Mouse (Mus musculus): ENCODE results near the gene Stk19. TPM values are rescaled to one million over a fixed set of nuclear protein-coding genes. Genes with fewer than 3 reads are reported as not detected.

Stk19 gene
- total and polyA plus RNA-seq, 3 experiments: 8.5 to 17.3 (median 9.5) TPM

- Histone ChIP-seq H3K27ac (no peak within 1 kb of the TSS), H3K4me1 (ENCODE audit: control insufficient read depth, insufficient read depth, low read length) (no peaks in the 10 kb centered on the region), H3K27me3 (ENCODE audit: control insufficient read depth, insufficient read depth, low read length) (no peaks in the 10 kb centered on the region), H3K36me3 (ENCODE audit: control insufficient read depth, insufficient read depth, low read length) (no peaks in the 10 kb centered on the region), H3K4me3 (no peak within 1 kb of the TSS), H3K9ac (ENCODE audit: low read depth, low read length) (no peak within 1 kb of the TSS; the same call in 1 of the 2 replicates), H3K79me2 (replicated peaks; ENCODE audit: control insufficient read depth, insufficient read depth, low read length) (no peaks in the 10 kb centered on the region)
- TF ChIP-seq EP300 (IDR thresholded peaks at IDR 0.05; ENCODE audit: insufficient read depth, low read depth, low read length): no peak
- intact Hi-C loops (cut with DNase I): no loop called here
- WGBS: 54% methylated on average over 11 of the region's 11 CpGs
- DNase-seq: no peak
Measured at GRCm38 (mm10) chr17:34879336-34879879, 42.7 kb upstream of the Stk19 start, which contains the start of gene Zbtb12. TSS of gene Zbtb12 (plus strand) at chr17:34879483.

GRCm38 (mm10) chr17:34874321-34874720, 37.6 kb upstream of the Stk19 start:
- no peak overlapping the region for H3K4me3 ChIP-seq
- intact Hi-C loops (cut with DNase I): no loop called here
- no peaks in the 10 kb centered on the region for H3K27me3 ChIP-seq (ENCODE audit: control insufficient read depth, insufficient read depth, low read length)
- TF ChIP-seq POLR2A (IDR thresholded peaks at IDR 0.05; ENCODE audit: insufficient read depth, low read depth, low read length) (no peak), CTCF (IDR thresholded peaks at IDR 0.05) (no peak), EP300 (IDR thresholded peaks at IDR 0.05; ENCODE audit: insufficient read depth, low read depth, low read length) (no peak)
- no peak overlapping the region for H3K9ac ChIP-seq (ENCODE audit: low read depth, low read length)
- H3K79me2 ChIP-seq (replicated peaks; ENCODE audit: control insufficient read depth, insufficient read depth, low read length): no peaks in the 10 kb centered on the region
- no peak for DNase-seq
- H3K36me3 ChIP-seq (ENCODE audit: control insufficient read depth, insufficient read depth, low read length): no peaks in the 10 kb centered on the region
- 87% methylated on average over 6 of the region's 6 CpGs for WGBS
- H3K27ac ChIP-seq: no peak overlapping the region
- no peaks in the 10 kb centered on the region for H3K4me1 ChIP-seq (ENCODE audit: control insufficient read depth, insufficient read depth, low read length)

GRCm38 (mm10) chr17:34865981-34866380, 29.2 kb upstream of the Stk19 start:
- Histone ChIP-seq H3K4me3 (no peak overlapping the region), H3K9ac (ENCODE audit: low read depth, low read length) (no peak overlapping the region), H3K36me3 (ENCODE audit: control insufficient read depth, insufficient read depth, low read length) (no peaks in the 10 kb centered on the region), H3K4me1 (ENCODE audit: control insufficient read depth, insufficient read depth, low read length) (no peaks in the 10 kb centered on the region), H3K27ac (no peak overlapping the region), H3K79me2 (replicated peaks; ENCODE audit: control insufficient read depth, insufficient read depth, low read length) (no peaks in the 10 kb centered on the region), H3K27me3 (ENCODE audit: control insufficient read depth, insufficient read depth, low read length) (no peaks in the 10 kb centered on the region)
- intact Hi-C loops (cut with DNase I): no loop called here
- TF ChIP-seq POLR2A (IDR thresholded peaks at IDR 0.05; ENCODE audit: insufficient read depth, low read depth, low read length) (no peak), EP300 (IDR thresholded peaks at IDR 0.05; ENCODE audit: insufficient read depth, low read depth, low read length) (no peak), CTCF (IDR thresholded peaks at IDR 0.05) (no peak)
- DNase-seq: no peak
- WGBS: 48% methylated on average over 7 of the region's 7 CpGs

- Histone ChIP-seq H3K4me3 (no peak within 1 kb of the TSS), H3K27me3 (ENCODE audit: control insufficient read depth, insufficient read depth, low read length) (no peaks in the 10 kb centered on the region), H3K36me3 (ENCODE audit: control insufficient read depth, insufficient read depth, low read length) (no peaks in the 10 kb centered on the region), H3K27ac (no peak within 1 kb of the TSS), H3K9ac (ENCODE audit: low read depth, low read length) (no peak within 1 kb of the TSS), H3K79me2 (replicated peaks; ENCODE audit: control insufficient read depth, insufficient read depth, low read length) (no peaks in the 10 kb centered on the region), H3K4me1 (ENCODE audit: control insufficient read depth, insufficient read depth, low read length) (no peaks in the 10 kb centered on the region)
- 49% methylated on average over 8 of the region's 8 CpGs for WGBS
- DNase-seq: no peak
- intact Hi-C loops (cut with DNase I): no loop called here
- TF ChIP-seq CTCF (IDR thresholded peaks at IDR 0.05) (no peak), EP300 (IDR thresholded peaks at IDR 0.05; ENCODE audit: insufficient read depth, low read depth, low read length) (no peak), POLR2A (IDR thresholded peaks at IDR 0.05; ENCODE audit: insufficient read depth, low read depth, low read length) (no peak)
Measured at GRCm38 (mm10) chr17:34862416-34863081, 25.8 kb upstream of the Stk19 start, which contains the start of gene Cfb. TSS of gene Cfb (minus strand) at chr17:34862518.

GRCm38 (mm10) chr17:34861704-34862415, 25.1 kb upstream of the Stk19 start:
- H3K9ac ChIP-seq (ENCODE audit: low read depth, low read length): no peak overlapping the region
- TF ChIP-seq POLR2A (IDR thresholded peaks at IDR 0.05; ENCODE audit: insufficient read depth, low read depth, low read length) (no peak), CTCF (IDR thresholded peaks at IDR 0.05) (no peak), EP300 (IDR thresholded peaks at IDR 0.05; ENCODE audit: insufficient read depth, low read depth, low read length) (no peak)
- peak in 1 of 2 experiments; percentile 26 for DNase-seq
- H3K4me3 ChIP-seq: no peak overlapping the region
- no peaks in the 10 kb centered on the region for H3K36me3 ChIP-seq (ENCODE audit: control insufficient read depth, insufficient read depth, low read length)
- no peaks in the 10 kb centered on the region for H3K27me3 ChIP-seq (ENCODE audit: control insufficient read depth, insufficient read depth, low read length)
- no peaks in the 10 kb centered on the region for H3K4me1 ChIP-seq (ENCODE audit: control insufficient read depth, insufficient read depth, low read length)
- 59% methylated on average over 13 of the region's 13 CpGs for WGBS
- H3K27ac ChIP-seq: no peak overlapping the region
- no peaks in the 10 kb centered on the region for H3K79me2 ChIP-seq (replicated peaks; ENCODE audit: control insufficient read depth, insufficient read depth, low read length)
- intact Hi-C loops (cut with DNase I): no loop called here

- H3K79me2 ChIP-seq (replicated peaks; ENCODE audit: control insufficient read depth, insufficient read depth, low read length): no peaks in the 10 kb centered on the region
- H3K27me3 ChIP-seq (ENCODE audit: control insufficient read depth, insufficient read depth, low read length): no peaks in the 10 kb centered on the region
- WGBS: 81% methylated on average over 9 of the region's 9 CpGs
- H3K9ac ChIP-seq (ENCODE audit: low read depth, low read length): no peak overlapping the region
- H3K36me3 ChIP-seq (ENCODE audit: control insufficient read depth, insufficient read depth, low read length): no peaks in the 10 kb centered on the region
- H3K4me3 ChIP-seq: no peak overlapping the region
- intact Hi-C loops (cut with DNase I): no loop called here
- no peak for TF ChIP-seq CTCF (IDR thresholded peaks at IDR 0.05)
- no peak for TF ChIP-seq EP300 (IDR thresholded peaks at IDR 0.05; ENCODE audit: insufficient read depth, low read depth, low read length)
- no peak for TF ChIP-seq POLR2A (IDR thresholded peaks at IDR 0.05; ENCODE audit: insufficient read depth, low read depth, low read length)
- no peak for DNase-seq
- no peak overlapping the region for H3K27ac ChIP-seq
- H3K4me1 ChIP-seq (ENCODE audit: control insufficient read depth, insufficient read depth, low read length): no peaks in the 10 kb centered on the region
Measured at GRCm38 (mm10) chr17:34860514-34860913, 23.8 kb upstream of the Stk19 start.
